7 mouse cellular contexts compared by ENCODE assay signal in the genomic region with DNA sequence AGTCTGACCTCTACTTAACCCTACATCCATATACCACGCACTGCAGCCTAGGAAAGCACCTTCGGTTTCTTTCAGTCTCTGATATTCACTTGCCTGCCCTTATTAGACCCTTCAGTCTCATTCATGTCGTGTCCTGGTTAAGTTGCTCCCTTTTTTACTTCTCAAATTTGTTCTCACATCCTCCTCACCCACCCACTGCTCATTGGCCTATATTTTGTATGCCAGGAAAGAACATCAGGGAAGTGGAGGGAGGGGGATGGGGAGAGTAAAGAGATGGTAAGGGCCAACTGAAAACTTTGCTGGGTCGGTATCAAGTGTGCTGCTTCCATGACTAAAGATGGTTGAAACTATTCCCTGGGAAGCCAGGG. TPM values are rescaled to one million over a fixed set of nuclear protein-coding genes. Genes with fewer than 3 reads are reported as not detected.
DNase-seq lines count a peak whose midpoint lies in the region; ATAC-seq and TF ChIP-seq lines count a peak whose summit lies in the region.

No protein-coding gene starts in this region.

- no peaks in the 10 kb centered on the region for H3K9me3 ChIP-seq in kidney, embryonic 15.5 days (replicated peaks)
- H3K9me3 ChIP-seq in forebrain, embryonic 16.5 days (ENCODE audit: control insufficient read depth, low read length): no peaks in the 10 kb centered on the region
- H3K9me3 ChIP-seq in liver, embryonic 13.5 days (replicated peaks): no peaks in the 10 kb centered on the region
- H3K9me3 ChIP-seq in neural tube, embryonic 14.5 days (ENCODE audit: control insufficient read depth, low read length): no peaks in the 10 kb centered on the region

- H3K27me3 ChIP-seq in kidney, embryonic 15.5 days: no peaks in the 10 kb centered on the region
- H3K27me3 ChIP-seq in forebrain, embryonic 16.5 days (replicated peaks; ENCODE audit: control insufficient read depth, insufficient read depth, low read length): no peaks in the 10 kb centered on the region
- H3K27me3 ChIP-seq in liver, embryonic 13.5 days: no peaks in the 10 kb centered on the region
- H3K27me3 ChIP-seq in neural tube, embryonic 14.5 days (ENCODE audit: control insufficient read depth, insufficient read depth, low read length): no peaks in the 10 kb centered on the region

- no peak for DNase-seq in kidney, postnatal 10 days
- DNase-seq in brain, embryonic 14.5 days (ENCODE audit: low read depth): peak; percentile 3
- DNase-seq in liver, embryonic 13.5 days: no peak
- DNase-seq in layer of hippocampus, postnatal 10 days (ENCODE audit: low spot score in 2 of 2): no peak

- H3K36me3 ChIP-seq in kidney, embryonic 15.5 days: peaks cover 10% of the 10 kb centered on the region
- peaks cover under 1% of the 10 kb centered on the region; the same call in 1 of the 2 replicates for H3K36me3 ChIP-seq in forebrain, embryonic 16.5 days (ENCODE audit: control insufficient read depth, insufficient read depth)
- peaks cover 15% of the 10 kb centered on the region for H3K36me3 ChIP-seq in liver, embryonic 13.5 days
- H3K36me3 ChIP-seq in neural tube, embryonic 14.5 days (ENCODE audit: control insufficient read depth, insufficient read depth, low read length): peaks cover 3% of the 10 kb centered on the region; the same call in 1 of the 2 replicates

- TF ChIP-seq CTCF in brain, embryonic 14.5 days (IDR thresholded peaks at IDR 0.05; ENCODE audit: borderline replicate concordance, extremely low read depth, insufficient read depth, insufficient read length): no peak

- peaks cover 32% of the 10 kb centered on the region for H3K4me1 ChIP-seq in kidney, embryonic 15.5 days
- peaks cover 29% of the 10 kb centered on the region for H3K4me1 ChIP-seq in forebrain, embryonic 16.5 days (replicated peaks; ENCODE audit: control insufficient read depth, insufficient read depth, low read length)
- peaks cover 49% of the 10 kb centered on the region for H3K4me1 ChIP-seq in liver, embryonic 13.5 days (replicated peaks)
- peaks cover 25% of the 10 kb centered on the region for H3K4me1 ChIP-seq in neural tube, embryonic 14.5 days (ENCODE audit: control insufficient read depth, insufficient read depth, low read length)

- H3K9ac ChIP-seq in kidney, embryonic 15.5 days: peak overlapping the region; percentile 85
- H3K9ac ChIP-seq in forebrain, embryonic 16.5 days (replicated peaks; ENCODE audit: low read depth, low read length): peak overlapping the region; percentile 94
- peak overlapping the region; percentile 97 for H3K9ac ChIP-seq in liver, embryonic 13.5 days
- peak overlapping the region; percentile 74 for H3K9ac ChIP-seq in neural tube, embryonic 14.5 days (replicated peaks; ENCODE audit: low read depth, low read length)

- WGBS in kidney, embryonic 15.5 days: 2% methylated on average over 4 of the region's 4 CpGs
- WGBS in forebrain, embryonic 16.5 days: 2% methylated on average over 4 of the region's 4 CpGs
- 4% methylated on average over 4 of the region's 4 CpGs for WGBS in liver, embryonic 13.5 days (ENCODE audit: insufficient replicate concordance)
- WGBS in neural tube, embryonic 14.5 days: 9% methylated on average over 4 of the region's 4 CpGs

- peak overlapping the region; percentile 77 for H3K4me2 ChIP-seq in kidney, embryonic 15.5 days
- peak overlapping the region; percentile 78 for H3K4me2 ChIP-seq in forebrain, embryonic 16.5 days (ENCODE audit: low read length)
- peak overlapping the region; percentile 96 for H3K4me2 ChIP-seq in liver, embryonic 13.5 days
- peak overlapping the region; percentile 62 for H3K4me2 ChIP-seq in neural tube, embryonic 14.5 days (ENCODE audit: low read depth, low read length)

- H3K27ac ChIP-seq in kidney, embryonic 15.5 days: peak overlapping the region; percentile 98
- H3K27ac ChIP-seq in forebrain, embryonic 16.5 days (ENCODE audit: low read length): no peak overlapping the region
- peak overlapping the region; percentile 91 for H3K27ac ChIP-seq in liver, embryonic 13.5 days
- no peak overlapping the region for H3K27ac ChIP-seq in neural tube, embryonic 14.5 days (ENCODE audit: low read depth, low read length)

- TF ChIP-seq POLR2A in brain, embryonic 14.5 days (IDR thresholded peaks at IDR 0.05; ENCODE audit: borderline replicate concordance, extremely low read depth, insufficient read depth, insufficient read length, poor library complexity, severe bottlenecking): no peak

- H3K4me3 ChIP-seq in kidney, embryonic 15.5 days (replicated peaks): peak overlapping the region; percentile 96
- peak overlapping the region; percentile 98 for H3K4me3 ChIP-seq in forebrain, embryonic 16.5 days (replicated peaks; ENCODE audit: low read length)
- peak overlapping the region; percentile 98 for H3K4me3 ChIP-seq in liver, embryonic 13.5 days (replicated peaks)
- peak overlapping the region; percentile 71 for H3K4me3 ChIP-seq in neural tube, embryonic 14.5 days (ENCODE audit: low read depth, low read length)

- ATAC-seq in kidney, embryonic 15.5 days (replicated peaks; ENCODE audit: low FRiP score): no peak
- no peak for ATAC-seq in forebrain, embryonic 16.5 days
- ATAC-seq in liver, embryonic 13.5 days (ENCODE audit: low read depth): no peak
- ATAC-seq in neural tube, embryonic 14.5 days (ENCODE audit: low read depth): no peak

RNA-seq across cellular contexts. Expression of a gene that starts 1.4 kb away (rescaled TPM):
- 33.3 and 43.0 TPM in 2 replicates for polyA plus RNA-seq in kidney, embryonic 15.5 days (2015; fragmentation: Nextera tagmentation; extraction: Ambion mirVana)
- polyA plus RNA-seq in brain, embryonic 14.5 days (2012; rRNA removed): 46.0 and 51.4 TPM in 2 replicates
- 39.6 and 44.1 TPM in 2 replicates for polyA plus RNA-seq in forebrain, embryonic 16.5 days (2015; fragmentation: Nextera tagmentation; extraction: Ambion mirVana)
- polyA plus RNA-seq in liver, embryonic 13.5 days (2015; fragmentation: Nextera tagmentation; extraction: Ambion mirVana): 7.8 and 8.5 TPM in 2 replicates
- polyA plus RNA-seq in neural tube, embryonic 14.5 days (2014; fragmentation: Nextera tagmentation; extraction: Ambion mirVana): 24.6 and 25.0 TPM in 2 replicates
- total RNA-seq in layer of hippocampus, postnatal 10 days (2021): 10 to 100 TPM; 35.4 to 41.0 TPM

RNA-seq across cellular contexts. Expression of a gene that starts 1.5 kb away (rescaled TPM):
- 29.1 and 30.5 TPM in 2 replicates for polyA plus RNA-seq in kidney, embryonic 15.5 days (2015; fragmentation: Nextera tagmentation; extraction: Ambion mirVana)
- 23.8 and 24.1 TPM in 2 replicates for polyA plus RNA-seq in brain, embryonic 14.5 days (2012; rRNA removed)
- polyA plus RNA-seq in forebrain, embryonic 16.5 days (2015; fragmentation: Nextera tagmentation; extraction: Ambion mirVana): 32.9 and 34.8 TPM in 2 replicates
- 22.4 and 29.1 TPM in 2 replicates for polyA plus RNA-seq in liver, embryonic 13.5 days (2015; fragmentation: Nextera tagmentation; extraction: Ambion mirVana)
- polyA plus RNA-seq in neural tube, embryonic 14.5 days (2014; fragmentation: Nextera tagmentation; extraction: Ambion mirVana): 33.1 and 34.5 TPM in 2 replicates
- total RNA-seq in layer of hippocampus, postnatal 10 days (2021): 10 to 100 TPM; 29.2 to 30.2 TPM

Comparison
In these comparisons a context has a peak if more than half of its experiments do, and no peak if none do; other contexts are left out.
1. H3K27ac ChIP-seq: peak in kidney, embryonic 15.5 days (single experiment) and liver, embryonic 13.5 days (single experiment); none in forebrain, embryonic 16.5 days (single experiment) and neural tube, embryonic 14.5 days (single experiment).
2. Peak in every context shown above with its lines, with median percentiles within 50 percentile points of each other: H3K4me2 ChIP-seq, H3K4me3 ChIP-seq and H3K9ac ChIP-seq.